Comparison of ENCODE assay signal across 32 mouse cellular contexts in genomic region chr16:26440031-26440430, GRCm38 (mm10). TPM values are rescaled to one million over a fixed set of nuclear protein-coding genes. Genes with fewer than 3 reads are reported as not detected.
A peak's percentile ranks its signal among the peaks of the same experiment; 100 is the strongest.
DNase-seq lines count a peak whose midpoint lies in the region; ATAC-seq and TF ChIP-seq lines count a peak whose summit lies in the region.
"Had no signal": no experiment of that assay in that cellular context is flagged by ENCODE, and none has a peak within 500 bp of the region (broad histone marks: within the 10 kb centered on the region; RNA-seq: fewer than 3 reads in every experiment).

No protein-coding gene starts in this region.

- no peak overlapping the region for H3K4me3 ChIP-seq in gastrocnemius, adult 2 months
- H3K4me3 ChIP-seq: embryonic facial prominence, embryonic 13.5 days; erythroblast, embryonic 14.5 days; heart, embryonic 15.5 days; hindbrain, embryonic 15.5 days; limb, embryonic 10.5 days; liver, embryonic 15.5 days; lung, embryonic 15.5 days; megakaryocyte, embryonic 14.5 days; midbrain, embryonic 13.5 days had no signal

- no peak for DNase-seq in frontal cortex, postnatal 10 days (ENCODE audit: low spot score in 2 of 2)
- DNase-seq in left cerebral cortex, adult 11 months (ENCODE audit: low spot score), result peak; percentile 9
- no peak for DNase-seq in left cerebral cortex, postnatal 10 days (ENCODE audit: extremely low spot score in 1 of 2, low spot score in 2 of 2)
- DNase-seq in Muller cell, postnatal 12 days (ENCODE audit: inconsistent ontology term), result peak; percentile 61
- DNase-seq in left cerebral cortex, postnatal 36 days (ENCODE audit: low spot score in 2 of 2), result peak; percentile 9 to 34
- DNase-seq in gastrocnemius, adult 2 months, result no peak
- no peak for DNase-seq in cerebellum, adult 11-12 months
- DNase-seq: adrenal gland, adult 8-10 months; cerebellum, adult 2 months; cerebellum, postnatal 25 days; gastrocnemius, postnatal 36 days; heart, postnatal 4 days; kidney, adult 2 months; liver; lung, postnatal 36 days had no signal

- ATAC-seq in frontal cortex, adult (ENCODE audit: low TSS enrichment), result peak; percentile 99
- ATAC-seq: activated CD4-positive, CD25-positive, alpha-beta regulatory T cell, adult 4 months; forebrain, embryonic 14.5 days; midbrain, embryonic 13.5 days had no signal

- intact Hi-C loops in left cerebral cortex, postnatal 10 days (cut with DNase I), result no loop called here
- intact Hi-C loops in left cerebral cortex, postnatal 36 days (cut with DNase I), result loop anchor here (10.0 kb wide), 1 partner anchor 205 kb away; no protein-coding TSS in a partner anchor
- intact Hi-C loops in gastrocnemius, adult 2 months (cut with DNase I), result no loop called here

- H3K27ac ChIP-seq in gastrocnemius, adult 2 months, result no peak overlapping the region
- H3K27ac ChIP-seq: embryonic facial prominence, embryonic 13.5 days; heart, embryonic 15.5 days; hindbrain, embryonic 15.5 days; kidney, postnatal 0 days; limb, embryonic 10.5 days; liver, embryonic 15.5 days; lung, embryonic 15.5 days; midbrain, embryonic 13.5 days; stomach, postnatal 0 days had no signal

- no peak for TF ChIP-seq CTCF in gastrocnemius, adult 2 months (IDR thresholded peaks at IDR 0.05)

RNA-seq across cellular contexts. Expression of gene Cldn16, which starts 22.9 kb away (rescaled TPM):
- total RNA-seq in left cerebral cortex, postnatal 10 days (2021), result not detected
- total RNA-seq in left cerebral cortex, postnatal 36 days (2021), result not detected
- not detected for total RNA-seq in gastrocnemius, adult 2 months (2021)
- total RNA-seq: adrenal gland, adult 8-10 months; ES-E14; gastrocnemius, postnatal 36 days; heart, adult 8-10 months; heart, postnatal 4 days; monocyte, adult 5-6 weeks had no signal

Comparison
In these comparisons a context has a peak if more than half of its experiments do, and no peak if none do; other contexts are left out.
1. DNase-seq: peak in left cerebral cortex, adult 11 months (single experiment), Muller cell, postnatal 12 days (single experiment) and left cerebral cortex, postnatal 36 days (2 of 2); none in frontal cortex, postnatal 10 days (0 of 2), left cerebral cortex, postnatal 10 days (0 of 2), gastrocnemius, adult 2 months (single experiment) and cerebellum, adult 11-12 months (single experiment).